Mouse (Mus musculus) embryonic fibroblast, embryonic 13.5 days (primary cell): Measurements from ENCODE around the gene Btbd16. TPM values are rescaled to one million over a fixed set of nuclear protein-coding genes. Genes with fewer than 3 reads are reported as not detected.

Source experiments
- H3K27ac ChIP-seq: 2 replicates; pipeline ENCODE4 v1.5.1; 2012; ENCODE audit warnings: low read length, control low read depth, inconsistent platforms; ENCODE audit not compliant: insufficient read depth
- H3K4me1 ChIP-seq: 2 replicates; pipeline ENCODE4 v1.6.1; 2011; ENCODE audit warnings: low read length; ENCODE audit not compliant: control insufficient read depth, insufficient read depth
- H3K4me3 ChIP-seq: 2 replicates; pipeline ENCODE4 v1.5.1; 2011; ENCODE audit warnings: mild to moderate bottlenecking, control low read depth, low read length; ENCODE audit not compliant: insufficient read depth
- CTCF ChIP-seq: IDR thresholded peaks from 2 replicates; pipeline ENCODE4 v1.5.1; 2011; ENCODE audit warnings: mild to moderate bottlenecking, control low read depth, low read length, moderate library complexity, borderline replicate concordance; ENCODE audit not compliant: insufficient read depth
- POLR2A ChIP-seq: IDR thresholded peaks from 2 replicates; pipeline ENCODE4 v1.6.1; 2011; ENCODE audit warnings: low read depth, mild to moderate bottlenecking, control low read depth, low read length, moderate library complexity
- polyA plus RNA-seq: library from polyadenylated mRNA; stranded (reverse); fragments of >200 nt; gene quantifications from 2 replicates; pipeline ENCODE4 v1.2.4, GENCODE M21; 2011; ENCODE audit warnings: low read depth; ENCODE audit not compliant: missing spikeins, insufficient read length

Btbd16 gene
- polyA plus RNA-seq, 1 experiment = not detected

GRCm38 (mm10) chr7:130793671-130794070 is 19.8 kb downstream of the Btbd16 start:
- Histone ChIP-seq H3K27ac (no peak overlapping the region), H3K4me1 (peaks cover 5% of the 10 kb centered on the region; the same call in 1 of the 2 replicates), H3K4me3 (no peak overlapping the region)
- TF ChIP-seq CTCF (no peak), POLR2A (no peak)

- no peak overlapping the region for H3K27ac ChIP-seq
- TF ChIP-seq CTCF (peak; percentile 45; the same call in 1 of the 2 replicates), POLR2A (no peak)
- peaks cover 10% of the 10 kb centered on the region for H3K4me1 ChIP-seq
- H3K4me3 ChIP-seq = no peak overlapping the region
Observed at GRCm38 (mm10) chr7:130796786-130797185, 22.9 kb downstream of the Btbd16 start.

- TF ChIP-seq POLR2A (no peak), CTCF (no peak)
- H3K4me3 ChIP-seq = no peak overlapping the region
- H3K27ac ChIP-seq = no peak overlapping the region
- H3K4me1 ChIP-seq = peaks cover 10% of the 10 kb centered on the region
Observed at GRCm38 (mm10) chr7:130797524-130797923, 23.7 kb downstream of the Btbd16 start.

GRCm38 (mm10) chr7:130799418-130799817 is 25.5 kb downstream of the Btbd16 start:
- H3K4me1 ChIP-seq = peaks cover 5% of the 10 kb centered on the region; the same call in 1 of the 2 replicates
- TF ChIP-seq POLR2A (no peak), CTCF (no peak)

GRCm38 (mm10) chr7:130800681-130801080 is 26.8 kb downstream of the Btbd16 start:
- Histone ChIP-seq H3K27ac (no peak overlapping the region), H3K4me1 (peaks cover 5% of the 10 kb centered on the region; the same call in 1 of the 2 replicates), H3K4me3 (no peak overlapping the region)
- TF ChIP-seq CTCF (no peak), POLR2A (no peak)

More at GRCm38 (mm10) chr7:130799418-130799817, 25.5 kb downstream of the Btbd16 start:
- Histone ChIP-seq H3K4me3 (no peak overlapping the region), H3K27ac (no peak overlapping the region)

GRCm38 (mm10) chr7:130801811-130802210 is 27.9 kb downstream of the Btbd16 start:
- Histone ChIP-seq H3K4me1 (peaks cover 5% of the 10 kb centered on the region; the same call in 1 of the 2 replicates), H3K27ac (no peak overlapping the region), H3K4me3 (no peak overlapping the region)
- no peak for TF ChIP-seq POLR2A
- TF ChIP-seq CTCF = no peak

GRCm38 (mm10) chr7:130803251-130803825 is 29.5 kb downstream of the Btbd16 start:
- no peak overlapping the region for H3K4me3 ChIP-seq
- TF ChIP-seq POLR2A = no peak
- peaks cover 12% of the 10 kb centered on the region; the same call in 1 of the 2 replicates for H3K4me1 ChIP-seq
- no peak overlapping the region for H3K27ac ChIP-seq

- no peak overlapping the region for H3K4me3 ChIP-seq
- TF ChIP-seq CTCF (no peak), POLR2A (no peak)
- H3K27ac ChIP-seq = no peak overlapping the region
- peaks cover 12% of the 10 kb centered on the region; the same call in 1 of the 2 replicates for H3K4me1 ChIP-seq
Observed at GRCm38 (mm10) chr7:130804991-130805390, 31.1 kb downstream of the Btbd16 start.

GRCm38 (mm10) chr7:130807749-130808148 is 33.9 kb downstream of the Btbd16 start:
- TF ChIP-seq POLR2A (no peak), CTCF (no peak)
- Histone ChIP-seq H3K4me3 (no peak overlapping the region), H3K4me1 (peaks cover 7% of the 10 kb centered on the region; the same call in 1 of the 2 replicates), H3K27ac (peak overlapping the region; percentile 83)

- Histone ChIP-seq H3K27ac (no peak overlapping the region), H3K4me1 (peaks cover 7% of the 10 kb centered on the region; the same call in 1 of the 2 replicates), H3K4me3 (no peak overlapping the region)
- TF ChIP-seq POLR2A (no peak), CTCF (no peak)
Observed at GRCm38 (mm10) chr7:130808694-130809093, 34.8 kb downstream of the Btbd16 start.

GRCm38 (mm10) chr7:130810238-130810637 is 36.4 kb downstream of the Btbd16 start:
- TF ChIP-seq POLR2A = no peak
- no peak for TF ChIP-seq CTCF
- peaks cover 7% of the 10 kb centered on the region; the same call in 1 of the 2 replicates for H3K4me1 ChIP-seq
- H3K4me3 ChIP-seq = no peak overlapping the region
- H3K27ac ChIP-seq = no peak overlapping the region
